In genomic region chr5:114722846-114723245, GRCm38 (mm10) we compare ENCODE assay signal across 26 mouse cellular contexts. TPM values are rescaled to one million over a fixed set of nuclear protein-coding genes. Genes with fewer than 3 reads are reported as not detected.
DNase-seq lines count a peak whose midpoint lies in the region; TF ChIP-seq lines count a peak whose summit lies in the region.
"Had no signal": no experiment of that assay in that cellular context is flagged by ENCODE, and none has a peak within 500 bp of the region (broad histone marks: within the 10 kb centered on the region; RNA-seq: fewer than 3 reads in every experiment).

No protein-coding gene starts in this region.

- peak overlapping the region; percentile 30 for H3K4me3 ChIP-seq in gastrocnemius, adult 2 months
- H3K4me3 ChIP-seq: forebrain, embryonic 13.5 days; hindbrain, embryonic 12.5 days; intestine, embryonic 15.5 days; liver, embryonic 13.5 days; midbrain, embryonic 13.5 days had no signal

- TF ChIP-seq CTCF in gastrocnemius, adult 2 months (IDR thresholded peaks at IDR 0.05): no peak

- intact Hi-C loops in gastrocnemius, adult 2 months (cut with DNase I): no loop called here

- DNase-seq in adrenal gland, postnatal 10 days: peak; percentile 55
- DNase-seq in adrenal gland, adult 8-10 months: no peak
- DNase-seq in gastrocnemius, adult 2 months: peak; percentile 75
- DNase-seq in gastrocnemius, postnatal 10 days: no peak
- peak; percentile 72 for DNase-seq in fat pad, adult 2 months (ENCODE audit: extremely low read depth, low read depth, low spot score)
- DNase-seq in Muller cell, postnatal 12 days (ENCODE audit: inconsistent ontology term): no peak
- DNase-seq in ovary, adult 18-20 months (ENCODE audit: low spot score): no peak
- DNase-seq: cerebellum, adult 11-12 months; cerebellum, adult 9-11 months; embryo, embryonic 11 days; heart, postnatal 36 days; kidney, adult 2 months; kidney, postnatal 36 days; liver, embryonic 13.5 days; lung, adult 2 months; lung, postnatal 10 days; retina, postnatal 1 day; right cerebral cortex, postnatal 14 days; spleen, adult 18-20 months; thymus, postnatal 14 days had no signal

- peak overlapping the region; percentile 81 for H3K27ac ChIP-seq in gastrocnemius, adult 2 months
- H3K27ac ChIP-seq: forebrain, embryonic 13.5 days; hindbrain, embryonic 12.5 days; hindbrain, postnatal 0 days; intestine, embryonic 15.5 days; liver, embryonic 13.5 days; macrophage; midbrain, embryonic 13.5 days had no signal

RNA-seq across cellular contexts. Expression of gene Tchp, which starts 15.3 kb away (rescaled TPM):
- 10 to 100 TPM in 1 of 2 experiments, 1 to 10 TPM in 1; 5.7 to 11.7 TPM for total RNA-seq in adrenal gland, postnatal 10 days (2021)
- 10 to 100 TPM in 2 of 4 experiments, 1 to 10 TPM in 2; 7.4 to 27.5 (median 12.3) TPM for total RNA-seq in adrenal gland, adult 8-10 months (2022)
- 1 to 10 TPM; 3.6 to 3.8 TPM for total RNA-seq in gastrocnemius, adult 2 months (2021)
- 1 to 10 TPM; 3.5 to 4.6 TPM for total RNA-seq in gastrocnemius, postnatal 10 days (2021)

RNA-seq across cellular contexts. Expression of gene Gltp, which starts 32.1 kb away (rescaled TPM):
- 10 to 100 TPM; 31.2 to 38.3 TPM for total RNA-seq in adrenal gland, postnatal 10 days (2021)
- 10 to 100 TPM; 49.4 to 67.4 (median 55.3) TPM for total RNA-seq in adrenal gland, adult 8-10 months (2022)
- total RNA-seq in gastrocnemius, adult 2 months (2021): 10 to 100 TPM in 1 of 2 experiments, 1 to 10 TPM in 1; 6.7 to 10.8 TPM
- total RNA-seq in gastrocnemius, postnatal 10 days (2021): 10 to 100 TPM; 15.1 to 17.6 TPM

RNA-seq across cellular contexts. Expression of gene Ankrd13a, which starts 51.6 kb away (rescaled TPM):
- total RNA-seq in adrenal gland, postnatal 10 days (2021): 10 to 100 TPM; 91.7 to 95.0 TPM
- 10 to 100 TPM; 66.7 to 96.6 (median 86.8) TPM for total RNA-seq in adrenal gland, adult 8-10 months (2022)
- total RNA-seq in gastrocnemius, adult 2 months (2021): 10 to 100 TPM; 15.4 to 19.6 TPM
- total RNA-seq in gastrocnemius, postnatal 10 days (2021): 10 to 100 TPM; 37.1 to 39.5 TPM

RNA-seq across cellular contexts. Expression of gene Git2, which starts 52.5 kb away (rescaled TPM):
- total RNA-seq in adrenal gland, postnatal 10 days (2021): 10 to 100 TPM; 45.3 to 63.5 TPM
- 10 to 100 TPM; 32.8 to 59.9 (median 45.6) TPM for total RNA-seq in adrenal gland, adult 8-10 months (2022)
- total RNA-seq in gastrocnemius, adult 2 months (2021): 10 to 100 TPM; 17.3 to 20.1 TPM
- total RNA-seq in gastrocnemius, postnatal 10 days (2021): 10 to 100 TPM; 25.5 to 31.9 TPM

Comparison
In these comparisons a context has a peak if more than half of its experiments do, and no peak if none do; other contexts are left out.
1. DNase-seq: peak in adrenal gland, postnatal 10 days (single experiment), gastrocnemius, adult 2 months (single experiment) and fat pad, adult 2 months (single experiment); none in adrenal gland, adult 8-10 months (single experiment), gastrocnemius, postnatal 10 days (single experiment), Muller cell, postnatal 12 days (single experiment) and ovary, adult 18-20 months (single experiment).